Mouse (Mus musculus): ENCODE measurements at regions not wholly inside any gene's neighbourhood (a gene's known extent, or its start where the extent isn't known, plus 50 kb on each side); places are given as distances from the start of the nearest gene placed in this dataset.

DNA sequence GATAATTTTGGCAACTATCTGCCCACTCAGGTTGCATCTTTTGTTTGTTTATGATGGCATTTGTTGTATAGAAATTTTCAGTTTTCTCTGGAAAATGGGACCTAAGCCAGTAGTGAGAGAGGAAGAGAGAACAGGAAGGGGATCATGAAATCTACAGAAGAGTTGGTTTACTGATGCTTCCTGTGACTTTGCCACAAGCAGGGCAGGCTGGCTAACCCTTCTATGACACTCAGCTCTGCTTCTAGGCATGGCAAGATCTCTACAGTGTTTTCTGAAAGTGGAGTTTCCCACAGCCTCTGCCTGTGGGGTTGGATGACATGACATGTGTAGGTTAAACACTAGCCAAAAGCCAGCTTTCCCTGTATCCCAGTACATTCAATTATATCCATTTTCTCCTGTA lies 217.7 kb upstream of the Jun start:
- TF ChIP-seq POLR2A (IDR thresholded peaks at IDR 0.05; ENCODE audit: insufficient read depth, low read depth, low read length) (no peak), CTCF (IDR thresholded peaks at IDR 0.05; ENCODE audit: insufficient read depth, low read depth, low read length) (no peak)

Measured in olfactory bulb, adult 2 months (tissue).